Mouse (Mus musculus) liver, embryonic 11.5 days (tissue): Measurements from ENCODE around the gene Gpam. TPM values are rescaled to one million over a fixed set of nuclear protein-coding genes. Genes with fewer than 3 reads are reported as not detected.
"Not testable (repeated sequence)": the region's sequence is repeated elsewhere in the genome, so short reads cannot be mapped to it uniquely, and the experiment has no call there.

ENCODE experiments used
- ATAC-seq: fragments of 200-750 bp; cut with Nextera tagmentation; replicated peaks from 2 replicates; pipeline ENCODE4 v1.8.0; 2017; ENCODE audit warnings: moderate number of reproducible peaks, mild to moderate bottlenecking, moderate TSS enrichment, moderate library complexity; ENCODE audit not compliant: low FRiP score
- DNase-seq: peaks from one replicate; pipeline ENCODE4 v3.0.0-alpha.2; 2017; ENCODE audit warnings: low spot score
- H3K27ac ChIP-seq: fragments of 300-500 bp; sonication (generic); 2 replicates; pipeline ENCODE4 v1.5.1; 2014; ENCODE audit warnings: mild to moderate bottlenecking, low read depth, low read length, control low read depth
- H3K27me3 ChIP-seq: fragments of 300-500 bp; sonication (generic); replicated peaks from 2 replicates; pipeline ENCODE4 v1.6.1; 2014; ENCODE audit warnings: low read length, mixed read lengths; ENCODE audit not compliant: control insufficient read depth, insufficient read depth
- H3K36me3 ChIP-seq: fragments of 300-500 bp; sonication (generic); 2 replicates; pipeline ENCODE4 v1.6.1; 2014; ENCODE audit warnings: mild to moderate bottlenecking, low read length, moderate library complexity, mixed read lengths; ENCODE audit not compliant: control insufficient read depth, insufficient read depth
- H3K4me1 ChIP-seq: fragments of 300-500 bp; sonication (generic); replicated peaks from 2 replicates; pipeline ENCODE4 v1.6.1; 2014; ENCODE audit warnings: low read length, mixed read lengths; ENCODE audit not compliant: control insufficient read depth, insufficient read depth
- H3K4me2 ChIP-seq: fragments of 300-500 bp; sonication (generic); 2 replicates; pipeline ENCODE4 v1.6.1; 2014; ENCODE audit warnings: mild to moderate bottlenecking, control low read depth, moderate library complexity
- H3K4me3 ChIP-seq: fragments of 300-500 bp; sonication (generic); 2 replicates; pipeline ENCODE4 v1.5.1; 2014; ENCODE audit warnings: low read depth, low read length, control low read depth
- H3K9ac ChIP-seq: fragments of 300-500 bp; sonication (generic); 2 replicates; pipeline ENCODE4 v1.6.1; 2014; ENCODE audit warnings: low read depth, low read length, control low read depth
- H3K9me3 ChIP-seq: fragments of 300-500 bp; sonication (generic); 2 replicates; pipeline ENCODE4 v1.6.1; 2016; ENCODE audit warnings: low read length, inconsistent platforms, mixed read lengths; ENCODE audit not compliant: control insufficient read depth
- WGBS: fragments of 180-500 bp; shearing (Covaris S2); extraction: QIAGEN DNeasy Blood & Tissue Kit; methylation state at CpG from one replicate; pipeline ENCODE4 v1.1.7; 2014; 5-methylcytosine and 5-hydroxymethylcytosine counted together
- polyA plus RNA-seq: library from polyadenylated mRNA; unstranded; fragments of >200 nt; fragmentation: Nextera tagmentation; extraction: Ambion mirVana; gene quantifications from 2 replicates; pipeline ENCODE4 v1.2.1, GENCODE M21; 2014

Gene Gpam
- 36.3 and 42.2 TPM in 2 replicates for polyA plus RNA-seq

DNA sequence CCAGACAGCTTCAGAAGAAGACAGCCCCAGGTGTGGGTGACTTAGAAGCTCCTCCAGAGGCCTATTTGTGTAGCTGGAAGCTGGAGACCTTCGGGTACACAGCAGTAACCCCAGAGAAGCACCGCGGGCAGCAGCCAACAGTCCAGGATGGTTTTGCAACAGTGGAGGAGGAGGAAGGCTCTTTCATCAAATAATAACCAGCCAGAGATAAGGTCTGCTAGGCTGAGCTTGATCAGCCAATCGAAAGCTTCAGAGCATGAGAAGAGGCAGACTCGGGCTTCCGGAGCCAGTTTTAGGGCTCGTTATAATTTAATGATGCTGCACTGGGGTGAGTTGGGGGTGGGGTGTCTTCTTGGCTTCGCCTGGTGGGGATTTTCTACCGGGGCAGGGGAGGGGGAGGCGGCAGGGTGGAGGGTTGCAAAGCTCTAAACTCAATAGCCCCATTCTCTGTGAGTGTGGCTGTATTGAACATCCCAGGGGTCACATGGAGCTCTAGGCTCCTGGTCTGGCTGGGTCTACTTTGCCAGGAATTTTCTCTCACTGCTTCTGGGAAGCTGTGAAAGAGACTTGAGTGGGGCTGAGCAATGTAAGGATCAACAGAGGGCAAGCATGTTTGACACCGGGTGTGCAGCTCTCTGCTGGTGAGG is at the start of gene Gpam:
TSS of gene Gpam (minus strand) at position 167 of the 647 bp plus-strand sequence.
- Histone ChIP-seq H3K9me3 (no peaks in the 10 kb centered on the region), H3K36me3 (no peaks in the 10 kb centered on the region), H3K27me3 (no peaks in the 10 kb centered on the region), H3K4me3 (peak within 1 kb of the TSS; percentile 36), H3K4me1 (peaks cover 2% of the 10 kb centered on the region; the same call in 1 of the 2 replicates), H3K9ac (peak within 1 kb of the TSS; percentile 42; the same call in 1 of the 2 replicates), H3K4me2 (peak within 1 kb of the TSS; percentile 57), H3K27ac (peak within 1 kb of the TSS; percentile 6)
- ATAC-seq (peak; percentile 66), DNase-seq (no peak)
- 65% methylated on average over 11 of the region's 11 CpGs for WGBS

DNA sequence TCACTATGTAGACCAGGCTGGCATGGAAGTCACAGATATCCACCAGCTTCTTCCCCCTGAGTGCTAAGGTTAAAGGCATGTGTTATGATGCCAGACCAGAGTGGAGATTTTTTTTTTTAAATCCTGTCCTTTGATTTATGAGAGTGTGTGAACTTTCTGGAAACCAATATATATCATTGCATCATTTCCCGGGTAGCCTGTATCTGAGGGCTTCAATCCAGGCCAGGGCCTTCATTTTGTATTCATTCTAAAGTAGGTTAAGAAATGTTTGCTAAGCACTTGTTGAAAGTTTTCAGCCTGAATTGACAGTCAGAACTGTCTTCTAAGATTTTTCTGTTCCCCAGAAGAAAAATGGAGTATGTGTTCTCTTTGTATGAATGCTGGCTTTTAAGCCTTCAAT is 44.5 kb upstream of the Gpam start:
- no peak overlapping the region for H3K4me2 ChIP-seq
- WGBS, result 62% methylated on average over 1 of the region's 1 CpGs

DNA sequence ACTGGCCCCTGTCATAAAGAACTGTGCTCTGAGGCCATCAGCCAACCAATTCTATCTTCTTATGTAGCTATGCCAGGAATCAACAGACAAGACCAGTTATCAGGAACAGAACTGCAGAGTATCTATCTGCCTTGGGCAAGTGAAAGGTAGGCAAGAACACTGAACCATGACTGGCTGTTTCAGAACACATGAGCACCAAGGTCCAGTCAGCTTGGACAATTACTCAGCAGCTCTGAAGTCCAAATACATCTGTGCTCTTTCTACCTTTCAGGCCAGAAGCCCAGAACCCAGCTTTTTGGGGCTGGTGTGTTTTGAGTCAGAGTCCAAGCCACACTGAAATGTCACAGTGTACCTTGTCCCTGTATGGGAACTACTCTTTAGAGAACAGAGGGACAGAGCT is 43.4 kb upstream of the Gpam start:
- DNase-seq (no peak), ATAC-seq (no peak)
- no peaks in the 10 kb centered on the region for H3K4me1 ChIP-seq
- H3K4me2 ChIP-seq, result no peak overlapping the region
- no peak overlapping the region for H3K27ac ChIP-seq
- H3K9ac ChIP-seq, result no peak overlapping the region
- no peaks in the 10 kb centered on the region for H3K36me3 ChIP-seq
- no peaks in the 10 kb centered on the region; the same call in 1 of the 2 replicates for H3K9me3 ChIP-seq
- H3K27me3 ChIP-seq, result no peaks in the 10 kb centered on the region
- no peak overlapping the region for H3K4me3 ChIP-seq

More for the DNA sequence above, 44.5 kb upstream of the Gpam start:
- Histone ChIP-seq H3K27me3 (no peaks in the 10 kb centered on the region), H3K36me3 (no peaks in the 10 kb centered on the region), H3K9me3 (no peaks in the 10 kb centered on the region; the same call in 1 of the 2 replicates), H3K4me1 (no peaks in the 10 kb centered on the region), H3K27ac (no peak overlapping the region), H3K4me3 (no peak overlapping the region), H3K9ac (no peak overlapping the region)
- no peak for DNase-seq
- ATAC-seq, result no peak

DNA sequence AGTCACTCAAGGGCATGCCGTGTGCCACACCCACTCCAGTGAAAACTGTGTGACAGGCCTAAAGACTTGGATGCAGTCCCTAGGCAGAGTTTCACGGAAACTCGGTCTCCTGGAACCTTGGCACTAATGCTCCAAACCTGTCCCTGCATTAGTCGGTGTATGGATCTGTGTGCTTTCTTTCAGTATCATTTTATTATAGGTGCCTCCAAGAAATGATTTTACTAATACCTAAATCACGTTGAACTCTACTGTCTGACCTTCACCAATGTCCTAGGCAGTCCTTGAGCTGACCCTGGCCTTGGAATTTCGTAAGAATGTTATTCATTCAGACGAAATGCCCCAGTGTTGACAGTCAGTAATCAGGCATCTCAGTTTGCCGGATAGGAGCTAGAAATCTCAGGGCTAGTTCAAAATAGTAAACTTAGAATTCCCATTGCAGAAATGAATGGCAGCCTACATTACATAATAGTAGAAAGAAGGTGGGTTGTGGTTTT is 42.2 kb upstream of the Gpam start:
- not testable (repeated sequence) for H3K36me3 ChIP-seq, H3K4me2 ChIP-seq, H3K27ac ChIP-seq, H3K9ac ChIP-seq, DNase-seq, H3K27me3 ChIP-seq, H3K4me1 ChIP-seq, H3K4me3 ChIP-seq, ATAC-seq, H3K9me3 ChIP-seq
- WGBS, result 83% methylated on average over 8 of the region's 8 CpGs

DNA sequence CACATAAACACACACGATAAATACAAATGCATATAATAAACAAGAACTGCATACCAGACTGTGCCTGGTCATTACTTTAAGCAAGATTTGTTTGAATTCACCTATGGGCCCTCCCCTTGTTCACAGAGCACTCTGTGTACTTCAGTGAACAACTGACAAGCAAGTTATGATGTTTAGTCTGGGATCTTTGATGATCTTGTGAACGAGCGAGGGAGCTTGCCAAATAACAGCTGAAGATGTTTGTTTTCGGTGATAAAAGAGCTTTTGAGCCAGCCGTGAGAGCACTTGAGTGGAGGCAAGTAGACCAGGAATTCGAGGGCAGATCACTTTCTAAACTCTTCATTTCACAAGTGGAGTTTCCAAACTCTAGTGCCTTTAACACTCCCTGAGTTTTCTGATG is 41.3 kb upstream of the Gpam start:
- ATAC-seq (no peak), DNase-seq (no peak)
- Histone ChIP-seq H3K27me3 (no peaks in the 10 kb centered on the region), H3K27ac (no peak overlapping the region), H3K4me3 (no peak overlapping the region), H3K9ac (no peak overlapping the region), H3K9me3 (no peaks in the 10 kb centered on the region; the same call in 1 of the 2 replicates), H3K36me3 (no peaks in the 10 kb centered on the region), H3K4me1 (no peaks in the 10 kb centered on the region), H3K4me2 (no peak overlapping the region)
- 74% methylated on average over 6 of the region's 6 CpGs for WGBS

DNA sequence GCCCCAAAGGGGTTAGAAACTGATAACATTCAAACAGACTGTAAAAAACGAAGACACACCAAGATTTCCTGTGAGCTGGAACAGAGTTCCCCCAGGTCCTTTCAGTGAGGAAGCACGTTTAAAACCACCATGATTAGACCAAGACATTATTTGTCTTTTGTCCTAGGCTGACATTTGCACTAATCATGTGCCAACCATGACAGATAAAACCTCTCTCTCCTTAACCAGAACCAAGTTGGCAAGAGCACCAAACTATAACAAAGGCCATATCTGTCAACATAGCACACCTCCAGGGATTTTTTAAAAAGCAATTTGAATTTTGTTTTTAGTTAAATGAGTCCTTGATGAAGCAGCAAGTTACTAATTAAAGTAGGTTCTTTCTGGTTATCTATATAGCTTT is 40.7 kb upstream of the Gpam start:
- Histone ChIP-seq H3K9ac (no peak overlapping the region), H3K9me3 (no peaks in the 10 kb centered on the region; the same call in 1 of the 2 replicates), H3K4me1 (no peaks in the 10 kb centered on the region), H3K27ac (no peak overlapping the region), H3K4me2 (no peak overlapping the region), H3K27me3 (no peaks in the 10 kb centered on the region), H3K36me3 (no peaks in the 10 kb centered on the region), H3K4me3 (no peak overlapping the region)
- ATAC-seq (no peak), DNase-seq (no peak)
- WGBS, result 33% methylated on average over 2 of the region's 2 CpGs

DNA sequence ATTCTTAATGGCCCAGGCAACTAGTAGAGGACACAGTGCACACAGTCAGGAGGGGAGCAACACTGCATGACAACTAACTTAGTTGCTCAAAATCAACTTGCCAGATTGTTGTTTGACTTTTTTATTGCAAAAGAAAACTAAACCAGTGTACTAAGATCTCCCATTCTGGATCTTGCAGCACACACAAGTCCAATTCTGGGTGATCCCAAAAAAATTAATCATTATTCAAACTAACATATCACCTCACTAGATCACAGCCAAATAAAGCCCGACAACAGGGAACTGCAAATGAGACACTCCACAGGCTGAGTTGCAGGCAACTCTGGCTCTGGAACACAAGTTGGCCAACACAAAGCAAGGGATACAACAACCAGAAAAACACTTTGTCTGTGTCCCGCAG is 39.7 kb upstream of the Gpam start:
- DNase-seq (no peak), ATAC-seq (no peak)
- H3K4me3 ChIP-seq, result no peak overlapping the region
- H3K27ac ChIP-seq, result no peak overlapping the region
- H3K27me3 ChIP-seq, result no peaks in the 10 kb centered on the region
- 85% methylated on average over 2 of the region's 2 CpGs for WGBS
- no peak overlapping the region for H3K9ac ChIP-seq
- H3K4me2 ChIP-seq, result no peak overlapping the region
- no peaks in the 10 kb centered on the region; the same call in 1 of the 2 replicates for H3K9me3 ChIP-seq
- no peaks in the 10 kb centered on the region for H3K36me3 ChIP-seq
- H3K4me1 ChIP-seq, result no peaks in the 10 kb centered on the region

DNA sequence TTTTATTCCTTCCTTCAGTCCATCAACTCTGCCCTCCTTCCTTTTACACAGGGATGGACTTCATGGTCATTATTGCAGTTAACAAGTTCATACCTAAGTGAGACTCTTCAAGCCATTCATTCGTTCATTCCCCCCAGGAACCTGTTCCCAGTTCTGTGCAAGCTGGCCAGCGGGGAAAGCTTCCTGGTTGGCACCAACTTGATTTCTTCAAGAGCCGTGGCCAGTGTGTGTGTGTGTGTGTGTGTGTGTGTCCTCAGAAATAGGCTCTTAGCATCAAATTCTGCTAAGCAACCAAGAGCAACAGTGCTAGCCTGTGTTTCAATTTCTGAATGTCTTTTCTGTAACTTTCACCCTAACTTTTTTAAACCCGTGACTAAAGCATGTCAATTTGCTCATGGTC is 38.9 kb upstream of the Gpam start:
- WGBS, result 72% methylated on average over 4 of the region's 4 CpGs

More for the DNA sequence above, 38.9 kb upstream of the Gpam start:
- ATAC-seq (no peak), DNase-seq (no peak)
- Histone ChIP-seq H3K27ac (no peak overlapping the region), H3K4me2 (no peak overlapping the region), H3K4me3 (no peak overlapping the region), H3K36me3 (no peaks in the 10 kb centered on the region), H3K27me3 (no peaks in the 10 kb centered on the region), H3K9me3 (no peaks in the 10 kb centered on the region; the same call in 1 of the 2 replicates), H3K9ac (no peak overlapping the region), H3K4me1 (no peaks in the 10 kb centered on the region)
